Mouse (Mus musculus): Measurements from ENCODE around the gene Atp5g2. TPM values are rescaled to one million over a fixed set of nuclear protein-coding genes. Genes with fewer than 3 reads are reported as not detected.

The Atp5g2 gene
- total RNA-seq, 2 experiments from 2014 or later: 28.6 to 29.3 TPM

Small RNA genes lying within 50 kb of the gene (microRNA-seq; reads per million reads assigned to microRNA genes)
- gene Mir688 (ENCODE audit: borderline replicate concordance in 2 of 2): 0 reads per million in 2 experiments

Other genes with a start within 250 kb of the Atp5g2 start
- 1 to 10 TPM; 2.8 to 6.3 TPM for gene Amhr2, start 227.0 kb downstream of the Atp5g2 start, total RNA-seq (2021)
- gene Prr13, start 213.3 kb downstream of the Atp5g2 start, total RNA-seq (2021): 10 to 100 TPM; 12.9 to 13.2 TPM
- 100 to 1,000 TPM; 409 to 410 TPM for gene Pcbp2, start 201.8 kb downstream of the Atp5g2 start, total RNA-seq (2021)
- gene Gm10337, start 168.6 kb downstream of the Atp5g2 start, total RNA-seq (2021): 1 to 10 TPM in 1 of 2 experiments, not detected in 1; 3.8 TPM
- 1 to 10 TPM; 1.7 to 1.8 TPM for gene Map3k12, start 155.3 kb downstream of the Atp5g2 start, total RNA-seq (2021)
- gene Tarbp2, start 154.2 kb downstream of the Atp5g2 start, total RNA-seq (2021): 10 to 100 TPM; 31.9 to 34.6 TPM
- gene Npff, start 147.4 kb downstream of the Atp5g2 start, total RNA-seq (2021): 1 to 10 TPM; 1.3 to 1.8 TPM
- gene Gm28047, start 47.3 kb downstream of the Atp5g2 start, total RNA-seq (2021): 1 to 10 TPM in 1 of 2 experiments, not detected in 1; 1.0 TPM
- gene Atf7, start 46.9 kb downstream of the Atp5g2 start, total RNA-seq (2021): 10 to 100 TPM; 41.6 to 51.6 TPM
- 10 to 100 TPM; 58.1 to 58.3 TPM for gene Calcoco1, start 49.8 kb upstream of the Atp5g2 start, total RNA-seq (2021)
- gene Hoxc13, start 248.8 kb upstream of the Atp5g2 start, total RNA-seq (2021): not detected

Measured in gastrocnemius, postnatal 25 days (tissue).